Mouse (Mus musculus): ENCODE data around the gene 2010111I01Rik.

DNA sequence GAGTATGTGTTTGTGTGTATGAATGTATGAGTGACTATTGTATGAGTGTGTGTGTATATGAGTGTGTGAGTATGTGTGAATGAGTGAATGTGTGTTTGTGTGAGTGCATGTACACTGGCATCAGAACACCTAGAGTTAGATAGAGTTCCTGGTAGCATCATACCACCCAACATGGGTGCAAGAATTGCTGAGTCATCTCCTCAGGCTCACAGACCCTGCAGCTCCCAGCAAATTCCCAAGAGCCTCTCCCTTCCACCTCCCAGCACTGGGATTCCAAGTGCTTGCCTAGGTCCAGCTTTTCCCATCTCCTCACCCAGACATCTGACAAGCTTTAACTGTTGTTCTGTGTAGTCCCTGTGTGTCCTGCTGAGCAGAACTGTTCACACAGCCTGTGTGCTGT, 251.8 kb downstream of the 2010111I01Rik start:
- TF ChIP-seq CTCF (IDR thresholded peaks at IDR 0.05; ENCODE audit: control insufficient read depth, insufficient read depth, low read length) (no peak), POLR2A (IDR thresholded peaks at IDR 0.05; ENCODE audit: borderline replicate concordance, control insufficient read depth, low read depth, low read length) (no peak)
